Mouse (Mus musculus) neutrophil, adult 5-6 weeks (primary cell): ENCODE data around the gene Gm10188. TPM values are rescaled to one million over a fixed set of nuclear protein-coding genes. Genes with fewer than 3 reads are reported as not detected.

Source experiments
- ATAC-seq: fragments of 151-379, 151-347 bp; 2 replicates; pipeline ENCODE4 v1.8.0; 2017; ENCODE audit warnings: mild to moderate bottlenecking, moderate TSS enrichment; ENCODE audit not compliant: insufficient number of reproducible peaks, poor library complexity, low FRiP score, severe bottlenecking; ENCODE audit errors: extremely low read depth
- total RNA-seq: library from RNA; stranded (forward); fragments of 200-1000 nt; gene quantifications from 2 replicates; pipeline ENCODE4 v1.2.3, GENCODE M21; 2017

Gm10188 gene
- not detected in 2 replicates for total RNA-seq

DNA sequence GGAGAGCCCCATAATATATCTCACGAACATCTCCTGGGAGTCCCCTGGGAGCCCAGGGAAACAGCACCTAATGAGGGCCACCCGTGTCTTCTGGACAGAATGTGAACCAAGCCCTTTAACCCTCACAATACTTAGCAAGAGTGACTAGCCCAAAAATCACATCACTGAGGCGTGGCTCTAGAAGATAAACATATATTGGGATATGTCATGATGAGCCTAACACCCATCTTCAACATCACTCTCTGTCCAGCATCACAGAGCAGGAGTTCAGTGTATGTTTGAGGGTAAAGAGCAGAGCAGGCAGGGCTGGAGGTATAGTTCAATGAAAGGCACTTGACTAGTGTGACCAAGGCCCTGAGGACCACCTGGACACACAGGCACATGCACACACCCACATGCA is at the start of gene Gm10188:
TSS of gene Gm10188 (minus strand) at position 101 of the 400 bp plus-strand sequence.
- ATAC-seq = no peak

GRCm38 (mm10) chr1:132277124-132277523 is 47.6 kb upstream of the Gm10188 start:
- no peak for ATAC-seq

DNA sequence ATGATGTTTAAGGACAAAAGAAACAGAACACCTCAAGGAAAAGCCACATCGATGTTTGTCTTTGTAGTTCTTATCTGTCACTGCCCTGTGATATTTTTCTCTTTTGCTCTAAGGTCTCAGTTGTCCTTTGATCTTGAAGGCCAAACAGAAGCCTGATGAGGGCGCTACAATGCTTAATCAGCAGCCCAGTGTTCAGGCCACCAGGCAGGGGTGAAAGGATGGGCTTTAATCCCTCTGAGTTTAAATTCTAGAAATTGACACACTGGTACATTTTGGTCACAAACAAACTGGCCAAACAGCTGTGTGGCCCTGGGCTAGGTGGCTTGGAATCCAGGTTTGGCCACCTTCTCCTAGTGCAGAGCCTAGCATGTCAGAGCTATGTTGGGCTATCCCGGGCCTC is 47.1 kb upstream of the Gm10188 start:
- no peak for ATAC-seq

DNA sequence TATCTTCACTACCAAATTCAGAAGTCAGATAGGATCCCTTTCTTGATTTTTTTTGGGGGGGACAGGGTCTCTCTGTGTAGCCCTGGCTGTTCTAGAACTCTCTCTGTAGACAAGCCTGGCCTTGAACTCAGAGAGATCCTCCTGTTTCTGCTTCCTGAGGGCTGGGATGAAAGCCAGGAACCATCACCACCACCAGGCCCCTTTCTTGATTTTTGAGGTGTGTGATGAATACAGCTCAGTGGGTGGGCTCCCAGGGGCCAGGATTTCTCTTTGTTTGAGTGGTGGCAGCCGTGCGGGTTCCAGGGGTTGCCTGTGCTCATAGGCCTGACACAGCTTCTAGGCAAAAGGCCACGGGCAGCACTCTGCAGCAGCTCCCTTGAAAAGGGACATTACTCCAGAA is 41.7 kb upstream of the Gm10188 start:
- no peak for ATAC-seq

DNA sequence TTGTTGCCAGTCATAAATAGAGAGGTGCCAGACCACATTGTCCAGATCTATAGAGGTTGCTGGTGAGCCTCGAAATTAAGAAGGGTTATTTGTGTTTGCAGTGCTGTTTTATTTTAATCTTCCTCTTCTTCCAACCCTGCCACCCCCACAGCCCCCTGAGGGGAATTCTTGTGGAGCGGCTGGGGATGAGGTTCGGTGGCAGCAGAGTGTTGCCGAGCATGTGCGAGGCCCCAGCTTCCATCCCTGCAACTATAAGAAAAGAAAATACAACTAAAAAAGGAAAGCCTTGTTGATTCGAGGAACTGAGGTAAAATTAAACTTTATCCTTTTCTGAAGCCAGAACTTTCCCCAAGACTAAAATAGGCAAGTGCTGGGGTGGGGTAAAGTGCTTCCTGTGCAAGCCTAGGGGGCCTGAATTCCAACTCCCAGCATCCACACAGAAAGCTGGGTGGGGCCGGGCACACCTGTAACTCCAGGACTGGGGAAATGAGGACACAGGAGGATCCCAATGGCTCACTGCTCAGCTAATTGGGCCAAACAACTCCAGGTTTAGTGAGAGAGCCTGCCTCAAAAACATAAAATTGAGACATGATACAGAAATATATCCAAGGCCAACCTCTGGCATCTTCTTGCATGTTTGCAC is 39.0 kb upstream of the Gm10188 start:
- ATAC-seq = no peak

DNA sequence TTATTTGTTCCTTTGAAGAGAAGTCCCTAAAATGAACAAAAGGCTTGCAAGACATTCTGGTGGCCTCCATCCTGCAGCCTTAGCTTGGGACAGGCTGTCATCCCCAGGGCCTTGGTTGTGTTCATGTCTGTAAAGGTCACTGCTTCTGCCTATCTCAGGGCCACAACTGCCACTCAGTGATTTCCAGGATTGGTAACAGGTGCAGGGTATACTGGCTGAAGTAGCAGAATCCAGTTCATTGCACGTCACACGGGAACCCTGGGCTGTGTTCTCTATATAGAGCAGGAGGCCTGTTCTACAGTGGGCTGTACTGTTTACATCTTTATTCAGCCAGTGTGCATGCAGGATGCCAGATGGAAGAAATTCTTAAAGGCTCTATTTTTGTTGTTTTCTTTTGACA is 38.4 kb upstream of the Gm10188 start:
- ATAC-seq = no peak

- ATAC-seq = no peak
Measured at GRCm38 (mm10) chr1:132266791-132267557, 37.4 kb upstream of the Gm10188 start.

- no peak for ATAC-seq
Measured at GRCm38 (mm10) chr1:132265936-132266335, 36.4 kb upstream of the Gm10188 start.

DNA sequence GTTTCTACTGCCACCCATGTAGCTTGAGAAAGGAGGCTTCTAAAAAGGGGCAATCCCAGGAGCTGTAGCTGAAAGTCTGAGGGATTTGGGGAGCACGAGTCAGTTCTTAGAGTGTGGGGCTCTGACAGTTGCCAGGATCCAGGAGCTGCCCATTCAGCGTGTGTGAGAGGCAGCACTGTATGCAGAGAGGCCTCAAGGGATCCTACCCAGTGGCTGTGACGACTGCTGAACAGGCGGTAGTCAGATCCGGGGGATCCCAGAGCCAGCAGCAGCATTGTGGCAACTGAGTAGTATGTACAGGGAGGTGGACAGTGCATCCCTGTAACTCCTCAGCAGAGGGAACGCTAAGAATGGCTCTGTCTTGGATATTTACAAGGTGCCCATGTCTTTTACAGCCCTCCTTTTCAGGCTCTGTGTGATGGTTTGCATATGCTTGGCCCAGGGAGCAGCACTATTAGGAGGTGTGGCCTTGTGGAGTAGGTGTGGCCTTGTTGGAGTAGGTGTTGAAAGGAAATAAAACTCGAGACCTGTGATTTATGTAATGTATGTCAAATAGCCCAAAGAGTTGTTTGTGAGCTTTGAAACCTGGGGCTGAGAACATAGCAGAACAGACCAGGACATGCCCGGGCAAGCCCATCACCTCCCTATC is 35.8 kb upstream of the Gm10188 start:
- no peak for ATAC-seq

GRCm38 (mm10) chr1:132264577-132264976 is 35.0 kb upstream of the Gm10188 start:
- ATAC-seq = no peak

DNA sequence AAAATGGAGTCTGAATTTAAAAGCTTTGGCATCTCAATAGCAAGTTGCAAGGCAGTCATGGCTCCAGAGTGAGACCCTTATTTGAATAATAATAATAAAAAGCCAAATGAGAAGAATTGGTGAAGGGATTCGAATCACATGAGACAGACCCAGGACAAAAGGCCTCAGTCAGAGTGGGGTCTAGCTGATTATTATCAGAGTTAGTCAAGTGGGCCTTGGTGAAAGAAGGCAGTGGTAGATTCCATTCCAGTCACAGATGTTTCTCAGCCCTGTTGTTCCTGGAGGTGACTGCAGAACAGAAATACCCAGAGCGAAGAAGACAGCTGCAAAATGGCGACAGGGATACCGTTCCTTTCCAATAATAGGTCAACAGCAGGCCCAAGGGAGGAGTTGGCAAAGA is 34.1 kb upstream of the Gm10188 start:
- ATAC-seq = no peak

- no peak for ATAC-seq
Measured at GRCm38 (mm10) chr1:132261058-132261457, 31.5 kb upstream of the Gm10188 start.

- no peak for ATAC-seq
Measured at GRCm38 (mm10) chr1:132260331-132260730, 30.8 kb upstream of the Gm10188 start.

GRCm38 (mm10) chr1:132254467-132254866 is 24.9 kb upstream of the Gm10188 start:
- no peak for ATAC-seq

DNA sequence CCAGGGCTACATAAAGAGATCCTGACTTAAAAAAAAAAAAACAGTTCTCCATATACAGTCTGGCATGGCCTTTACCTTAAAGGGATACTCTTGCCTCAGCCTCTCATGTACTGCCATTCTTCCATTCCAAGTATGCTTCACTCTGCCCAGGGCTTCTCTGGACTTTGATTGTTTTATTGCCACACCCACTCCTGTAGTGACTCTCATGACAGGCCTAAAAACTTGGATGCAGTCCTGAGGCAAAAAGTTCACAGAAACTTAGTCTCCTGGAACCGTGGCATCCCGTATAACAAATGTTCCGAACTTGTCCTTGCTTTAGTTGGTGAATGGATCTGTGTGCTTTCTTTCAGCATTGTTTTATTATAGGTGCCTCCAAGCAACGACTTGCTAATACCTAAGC is 17.1 kb upstream of the Gm10188 start:
- ATAC-seq = no peak

GRCm38 (mm10) chr1:132246137-132246536 is 16.6 kb upstream of the Gm10188 start:
- ATAC-seq = no peak

DNA sequence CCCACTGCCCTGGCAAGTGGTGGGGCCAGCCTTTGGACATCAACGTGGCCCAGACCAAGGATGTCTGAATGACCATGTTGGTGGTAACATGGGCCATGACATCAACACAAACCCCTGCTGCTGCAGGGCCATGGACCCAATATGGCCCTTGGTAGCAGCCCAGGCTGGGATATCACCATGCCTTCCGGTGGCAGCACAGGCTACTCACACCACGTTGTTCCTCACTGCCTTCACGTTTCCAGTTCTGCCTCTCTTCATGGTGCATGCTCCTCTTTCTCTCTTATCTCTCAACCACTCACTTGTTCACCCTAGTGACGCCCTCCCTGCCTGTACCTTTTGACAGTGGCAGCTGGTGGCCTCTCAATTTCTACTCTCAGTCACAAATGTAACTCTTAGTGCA is 15.4 kb upstream of the Gm10188 start:
- ATAC-seq = no peak

DNA sequence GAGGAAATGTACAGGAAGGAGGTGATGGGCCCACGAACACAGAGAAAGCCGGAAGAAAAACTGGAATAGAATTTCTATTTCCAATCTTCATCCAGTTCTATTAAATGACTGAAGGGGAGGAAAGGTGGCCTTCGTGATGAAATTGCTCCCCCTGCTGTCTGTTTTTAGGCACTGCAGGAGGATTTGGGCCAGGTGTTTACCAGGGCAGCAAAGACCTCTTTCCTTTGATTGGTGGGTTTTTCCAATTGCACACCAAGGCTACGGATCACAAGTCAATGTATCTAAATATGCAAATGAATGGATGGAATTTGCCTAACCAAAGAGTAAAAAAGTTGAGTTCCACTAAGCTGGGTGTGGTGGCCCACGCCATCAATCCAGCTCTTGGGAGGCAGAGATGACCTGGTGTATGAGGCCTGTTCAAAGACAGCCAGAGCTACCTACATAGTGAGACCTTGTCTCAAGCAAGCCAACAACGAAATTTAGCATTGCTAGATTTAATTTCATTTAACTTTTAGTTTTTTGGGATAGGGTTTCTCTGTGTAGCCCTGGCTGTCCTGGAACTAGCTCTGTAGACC is 8.1 kb upstream of the Gm10188 start:
- ATAC-seq = peak; percentile 26; the same call in 1 of the 2 replicates

GRCm38 (mm10) chr1:132234757-132235273 is 5.2 kb upstream of the Gm10188 start:
- ATAC-seq = no peak

DNA sequence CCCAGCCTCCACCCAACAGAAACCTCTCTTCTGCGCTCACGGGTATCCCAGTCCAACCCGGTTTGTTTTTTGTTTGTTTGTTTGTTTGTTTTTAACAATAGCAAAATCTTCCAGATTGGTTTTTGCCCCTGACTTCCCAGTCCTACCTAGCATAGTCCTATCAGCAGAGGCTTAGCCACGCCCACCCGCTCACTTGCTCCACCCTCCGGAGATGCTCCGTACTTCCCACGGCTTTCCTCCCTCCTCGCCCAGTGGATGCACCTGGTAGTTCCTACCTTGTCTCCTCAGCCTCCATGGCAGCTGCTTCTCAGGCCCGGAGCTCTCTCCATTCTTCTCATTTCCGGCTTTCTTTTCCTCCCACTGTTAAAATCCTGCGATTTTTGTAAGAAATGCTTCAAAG is 4.0 kb upstream of the Gm10188 start:
- no peak for ATAC-seq
